Comparison of ENCODE assay signal across 20 mouse cellular contexts in genomic region chr1:164294071-164294470, GRCm38 (mm10). TPM values are rescaled to one million over a fixed set of nuclear protein-coding genes. Genes with fewer than 3 reads are reported as not detected.
A peak's percentile ranks its signal among the peaks of the same experiment; 100 is the strongest.
DNase-seq lines count a peak whose midpoint lies in the region; ATAC-seq and TF ChIP-seq lines count a peak whose summit lies in the region.
"Had no signal": no experiment of that assay in that cellular context is flagged by ENCODE, and none has a peak within 500 bp of the region (broad histone marks: within the 10 kb centered on the region; RNA-seq: fewer than 3 reads in every experiment).

No protein-coding gene starts in this region.

- no peak overlapping the region for H3K9ac ChIP-seq in stomach, embryonic 16.5 days (ENCODE audit: low read length)
- no peak overlapping the region for H3K9ac ChIP-seq in stomach, postnatal 0 days (ENCODE audit: low read length)
- no peak overlapping the region for H3K9ac ChIP-seq in intestine, postnatal 0 days (ENCODE audit: low read depth, low read length)
- H3K9ac ChIP-seq: embryonic facial prominence, embryonic 15.5 days; forebrain, embryonic 15.5 days; heart, embryonic 12.5 days; hindbrain, embryonic 14.5 days had no signal

- WGBS in lung, adult 2 months, result 76% methylated on average over 6 of the region's 6 CpGs
- 88% methylated on average over 6 of the region's 6 CpGs for WGBS in stomach, embryonic 16.5 days
- 78% methylated on average over 6 of the region's 6 CpGs for WGBS in stomach, postnatal 0 days
- 64% methylated on average over 6 of the region's 6 CpGs for WGBS in intestine, postnatal 0 days
- 95% methylated on average over 6 of the region's 6 CpGs for WGBS in cerebellum, adult 2 months

- peak overlapping the region; percentile 9; the same call in 1 of the 2 replicates for H3K27ac ChIP-seq in stomach, embryonic 16.5 days (ENCODE audit: low read length)
- H3K27ac ChIP-seq in stomach, postnatal 0 days (replicated peaks), result no peak overlapping the region
- peak overlapping the region; percentile 60; the same call in 1 of the 2 replicates for H3K27ac ChIP-seq in intestine, postnatal 0 days (ENCODE audit: low read depth, low read length)
- H3K27ac ChIP-seq in cerebellum, adult 2 months (ENCODE audit: insufficient read depth, low read length), result no peak overlapping the region
- H3K27ac ChIP-seq: embryonic facial prominence, embryonic 15.5 days; forebrain, embryonic 15.5 days; hindbrain, embryonic 10.5 days; hindbrain, embryonic 14.5 days had no signal

- ATAC-seq in stomach, embryonic 16.5 days (ENCODE audit: insufficient read depth, low FRiP score), result no peak
- no peak for ATAC-seq in stomach, postnatal 0 days (ENCODE audit: low FRiP score, low TSS enrichment)
- peak; percentile 81 for ATAC-seq in intestine, postnatal 0 days
- ATAC-seq: forebrain, embryonic 15.5 days had no signal

- H3K36me3 ChIP-seq in stomach, embryonic 16.5 days (ENCODE audit: control insufficient read depth, insufficient read depth, low read length), result peaks cover 23% of the 10 kb centered on the region
- peaks cover 24% of the 10 kb centered on the region for H3K36me3 ChIP-seq in stomach, postnatal 0 days (ENCODE audit: control insufficient read depth, insufficient read depth, low read length)
- H3K36me3 ChIP-seq in intestine, postnatal 0 days (ENCODE audit: control insufficient read depth, insufficient read depth), result peaks cover 46% of the 10 kb centered on the region

- no peaks in the 10 kb centered on the region for H3K27me3 ChIP-seq in stomach, embryonic 16.5 days (ENCODE audit: control insufficient read depth, insufficient read depth, low read length)
- H3K27me3 ChIP-seq in stomach, postnatal 0 days (ENCODE audit: control insufficient read depth, insufficient read depth, low read length), result no peaks in the 10 kb centered on the region
- H3K27me3 ChIP-seq in intestine, postnatal 0 days (replicated peaks; ENCODE audit: control insufficient read depth, insufficient read depth, low read length), result no peaks in the 10 kb centered on the region
- H3K27me3 ChIP-seq in cerebellum, adult 2 months (ENCODE audit: control insufficient read depth, insufficient read depth, low read length), result no peaks in the 10 kb centered on the region
- H3K27me3 ChIP-seq: CH12.LX; embryonic facial prominence, embryonic 15.5 days; forebrain, embryonic 15.5 days; heart, embryonic 12.5 days had no signal

- TF ChIP-seq POLR2A in lung, adult 2 months (IDR thresholded peaks at IDR 0.05; ENCODE audit: borderline replicate concordance, extremely low read depth, low read depth, low read length), result no peak
- TF ChIP-seq POLR2A in cerebellum, adult 2 months (IDR thresholded peaks at IDR 0.05; ENCODE audit: borderline replicate concordance, insufficient read depth, low read length), result no peak

- H3K4me3 ChIP-seq in lung, adult 2 months (replicated peaks; ENCODE audit: extremely low read depth, low read depth, low read length), result no peak overlapping the region
- no peak overlapping the region for H3K4me3 ChIP-seq in stomach, embryonic 16.5 days (replicated peaks; ENCODE audit: low read length)
- H3K4me3 ChIP-seq in stomach, postnatal 0 days (ENCODE audit: low read depth, low read length), result no peak overlapping the region
- H3K4me3 ChIP-seq in intestine, postnatal 0 days (ENCODE audit: low read depth, low read length), result no peak overlapping the region
- H3K4me3 ChIP-seq in cerebellum, adult 2 months (replicated peaks; ENCODE audit: insufficient read depth, low read depth, low read length), result no peak overlapping the region
- H3K4me3 ChIP-seq: embryonic facial prominence, embryonic 15.5 days; erythroblast, embryonic 14.5 days; forebrain, embryonic 15.5 days; heart, embryonic 12.5 days; hindbrain, embryonic 10.5 days had no signal

- no peaks in the 10 kb centered on the region for H3K4me1 ChIP-seq in lung, adult 2 months (ENCODE audit: control insufficient read depth, insufficient read depth, low read length)
- no peaks in the 10 kb centered on the region for H3K4me1 ChIP-seq in stomach, embryonic 16.5 days (ENCODE audit: control insufficient read depth, insufficient read depth, low read length)
- H3K4me1 ChIP-seq in stomach, postnatal 0 days (replicated peaks; ENCODE audit: control insufficient read depth, insufficient read depth), result no peaks in the 10 kb centered on the region
- H3K4me1 ChIP-seq in intestine, postnatal 0 days (replicated peaks; ENCODE audit: control insufficient read depth, insufficient read depth, low read length), result no peaks in the 10 kb centered on the region
- no peaks in the 10 kb centered on the region for H3K4me1 ChIP-seq in cerebellum, adult 2 months (ENCODE audit: control insufficient read depth, insufficient read depth, low read length)
- H3K4me1 ChIP-seq: embryonic facial prominence, embryonic 15.5 days; forebrain, embryonic 15.5 days; heart, embryonic 12.5 days; hindbrain, embryonic 10.5 days had no signal

- H3K4me2 ChIP-seq in stomach, embryonic 16.5 days (ENCODE audit: low read depth, low read length), result no peak overlapping the region
- H3K4me2 ChIP-seq in stomach, postnatal 0 days (replicated peaks; ENCODE audit: low read depth), result no peak overlapping the region
- no peak overlapping the region for H3K4me2 ChIP-seq in intestine, postnatal 0 days (replicated peaks; ENCODE audit: low read depth)
- H3K4me2 ChIP-seq: embryonic facial prominence, embryonic 15.5 days; forebrain, embryonic 15.5 days; heart, embryonic 12.5 days; hindbrain, embryonic 14.5 days had no signal

- TF ChIP-seq EP300 in stomach, postnatal 0 days (optimal IDR thresholded peaks at IDR 0.05), result no peak

- DNase-seq in lung, adult 18-20 months, result peak; percentile 14 to 48
- no peak for DNase-seq in lung, adult 2 months
- no peak for DNase-seq in stomach, postnatal 0 days (ENCODE audit: low spot score)
- DNase-seq in cerebellum, adult 2 months, result no peak
- DNase-seq in left cerebral cortex, adult 8-10 months (ENCODE audit: low spot score in 2 of 2), result no peak
- DNase-seq: adrenal gland, adult 8-10 months; adrenal gland, postnatal 36 days; cerebellum, adult 8-10 months; cerebellum, postnatal 14 days; embryo, embryonic 11 days; gastrocnemius, postnatal 10 days had no signal

- TF ChIP-seq CTCF in lung, adult 2 months (IDR thresholded peaks at IDR 0.05; ENCODE audit: insufficient read depth, low read length), result no peak
- TF ChIP-seq CTCF in stomach, postnatal 0 days (IDR thresholded peaks at IDR 0.05; ENCODE audit: low read depth), result no peak
- no peak for TF ChIP-seq CTCF in intestine, postnatal 0 days (IDR thresholded peaks at IDR 0.05; ENCODE audit: low read depth)
- TF ChIP-seq CTCF in cerebellum, adult 2 months (IDR thresholded peaks at IDR 0.05; ENCODE audit: borderline replicate concordance, insufficient read depth, low read depth, low read length), result no peak

- H3K9me3 ChIP-seq in stomach, embryonic 16.5 days (replicated peaks; ENCODE audit: control insufficient read depth, low read length), result no peaks in the 10 kb centered on the region
- H3K9me3 ChIP-seq in stomach, postnatal 0 days (ENCODE audit: control insufficient read depth, low read length), result no peaks in the 10 kb centered on the region
- no peaks in the 10 kb centered on the region for H3K9me3 ChIP-seq in intestine, postnatal 0 days (ENCODE audit: control insufficient read depth)
- H3K9me3 ChIP-seq: embryonic facial prominence, embryonic 15.5 days; forebrain, embryonic 15.5 days; heart, embryonic 12.5 days; hindbrain, embryonic 10.5 days had no signal

RNA-seq across cellular contexts. Expression of gene Nme7, which starts 9.8 kb away (rescaled TPM):
- 3.0 and 5.0 TPM in 2 replicates for polyA plus RNA-seq in lung, adult 2 months (2012; rRNA removed)
- 30.3 and 33.8 TPM in 2 replicates for polyA plus RNA-seq in stomach, embryonic 16.5 days (2015; fragmentation: Nextera tagmentation; extraction: Ambion mirVana)
- 14.9 and 17.8 TPM in 2 replicates for polyA plus RNA-seq in stomach, postnatal 0 days (2015; fragmentation: Nextera tagmentation; extraction: Ambion mirVana)
- polyA plus RNA-seq in intestine, postnatal 0 days (2015; fragmentation: Nextera tagmentation; extraction: Ambion mirVana), result 17.7 and 18.0 TPM in 2 replicates
- polyA plus RNA-seq in cerebellum, adult 2 months (2012; rRNA removed), result 12.2 and 13.6 TPM in 2 replicates
- total RNA-seq in left cerebral cortex, adult 8-10 months (2022), result 10 to 100 TPM; 22.7 to 32.0 (median 28.0) TPM

RNA-seq across cellular contexts. Expression of gene Blzf1, which starts 13.2 kb away (rescaled TPM):
- 3.3 and 6.0 TPM in 2 replicates for polyA plus RNA-seq in lung, adult 2 months (2012; rRNA removed)
- polyA plus RNA-seq in stomach, embryonic 16.5 days (2015; fragmentation: Nextera tagmentation; extraction: Ambion mirVana), result 34.3 and 39.2 TPM in 2 replicates
- 48.7 and 50.5 TPM in 2 replicates for polyA plus RNA-seq in stomach, postnatal 0 days (2015; fragmentation: Nextera tagmentation; extraction: Ambion mirVana)
- polyA plus RNA-seq in intestine, postnatal 0 days (2015; fragmentation: Nextera tagmentation; extraction: Ambion mirVana), result 16.7 and 17.2 TPM in 2 replicates
- 19.2 and 20.6 TPM in 2 replicates for polyA plus RNA-seq in cerebellum, adult 2 months (2012; rRNA removed)
- 10 to 100 TPM; 18.6 to 24.0 (median 22.1) TPM for total RNA-seq in left cerebral cortex, adult 8-10 months (2022)

RNA-seq across cellular contexts. Expression of gene Ccdc181, which starts 18.7 kb away (rescaled TPM):
- 3.4 and 5.5 TPM in 2 replicates for polyA plus RNA-seq in lung, adult 2 months (2012; rRNA removed)
- 10.8 and 11.5 TPM in 2 replicates for polyA plus RNA-seq in stomach, embryonic 16.5 days (2015; fragmentation: Nextera tagmentation; extraction: Ambion mirVana)
- polyA plus RNA-seq in stomach, postnatal 0 days (2015; fragmentation: Nextera tagmentation; extraction: Ambion mirVana), result 7.5 and 8.6 TPM in 2 replicates
- 5.2 and 6.0 TPM in 2 replicates for polyA plus RNA-seq in intestine, postnatal 0 days (2015; fragmentation: Nextera tagmentation; extraction: Ambion mirVana)
- 16.6 and 18.6 TPM in 2 replicates for polyA plus RNA-seq in cerebellum, adult 2 months (2012; rRNA removed)
- total RNA-seq in left cerebral cortex, adult 8-10 months (2022), result 10 to 100 TPM; 23.6 to 25.6 (median 24.5) TPM

RNA-seq across cellular contexts. Expression of gene Slc19a2, which starts 45.2 kb away (rescaled TPM):
- 5.7 and 8.4 TPM in 2 replicates for polyA plus RNA-seq in lung, adult 2 months (2012; rRNA removed)
- polyA plus RNA-seq in stomach, embryonic 16.5 days (2015; fragmentation: Nextera tagmentation; extraction: Ambion mirVana), result 15.3 and 15.9 TPM in 2 replicates
- 14.8 and 15.3 TPM in 2 replicates for polyA plus RNA-seq in stomach, postnatal 0 days (2015; fragmentation: Nextera tagmentation; extraction: Ambion mirVana)
- polyA plus RNA-seq in intestine, postnatal 0 days (2015; fragmentation: Nextera tagmentation; extraction: Ambion mirVana), result 5.0 and 5.1 TPM in 2 replicates
- polyA plus RNA-seq in cerebellum, adult 2 months (2012; rRNA removed), result 17.2 and 19.2 TPM in 2 replicates
- 10 to 100 TPM; 12.6 to 15.1 (median 13.7) TPM for total RNA-seq in left cerebral cortex, adult 8-10 months (2022)

Comparison
In these comparisons a context has a peak if more than half of its experiments do, and no peak if none do; other contexts are left out.
1. DNase-seq: peak in lung, adult 18-20 months (2 of 2); none in lung, adult 2 months (single experiment), stomach, postnatal 0 days (single experiment), cerebellum, adult 2 months (0 of 2) and left cerebral cortex, adult 8-10 months (0 of 2).
2. H3K27ac ChIP-seq: peak in stomach, embryonic 16.5 days (single experiment) and intestine, postnatal 0 days (single experiment); none in stomach, postnatal 0 days (single experiment) and cerebellum, adult 2 months (single experiment).